Mouse (Mus musculus) lung, embryonic 14.5 days (tissue): ENCODE measurements at regions not wholly inside any gene's neighbourhood (a gene's known extent, or its start where the extent isn't known, plus 50 kb on each side); places are given as distances from the start of the nearest gene placed in this dataset.

ENCODE experiments used
- ATAC-seq: fragments of 200-750 bp; cut with Nextera tagmentation; 2 replicates; pipeline ENCODE4 v1.8.0; 2017; ENCODE audit warnings: mild to moderate bottlenecking, moderate TSS enrichment, moderate library complexity; ENCODE audit not compliant: insufficient read depth
- DNase-seq: peaks from one replicate; pipeline ENCODE4 v3.0.0-alpha.2; 2015
- H3K27ac ChIP-seq: fragments of 300-500 bp; sonication (generic); 2 replicates; pipeline ENCODE4 v1.5.1; 2014; ENCODE audit warnings: low read depth, mild to moderate bottlenecking, moderate library complexity
- H3K27me3 ChIP-seq: fragments of 300-500 bp; sonication (generic); 2 replicates; pipeline ENCODE4 v1.6.1; 2014; ENCODE audit warnings: low read length, control low read depth; ENCODE audit not compliant: insufficient read depth
- H3K36me3 ChIP-seq: fragments of 300-500 bp; sonication (generic); 2 replicates; pipeline ENCODE4 v1.6.1; 2014; ENCODE audit warnings: control low read depth; ENCODE audit not compliant: insufficient read depth
- H3K4me1 ChIP-seq: fragments of 300-500 bp; sonication (generic); 2 replicates; pipeline ENCODE4 v1.6.1; 2014; ENCODE audit warnings: antibody characterized with exemption, control low read depth; ENCODE audit not compliant: insufficient read depth
- H3K4me2 ChIP-seq: fragments of 300-500 bp; sonication (generic); 2 replicates; pipeline ENCODE4 v1.6.1; 2014; ENCODE audit warnings: mild to moderate bottlenecking
- H3K4me3 ChIP-seq: fragments of 300-500 bp; sonication (generic); 2 replicates; pipeline ENCODE4 v1.5.1; 2014; ENCODE audit warnings: low read depth, low read length
- H3K9ac ChIP-seq: fragments of 300-500 bp; sonication (generic); 2 replicates; pipeline ENCODE4 v1.6.1; 2014
- H3K9me3 ChIP-seq: fragments of 300-500 bp; sonication (generic); 2 replicates; pipeline ENCODE4 v1.6.1; 2016; ENCODE audit warnings: low read depth, low read length, control low read depth
- CTCF ChIP-seq: IDR thresholded peaks from 2 replicates; pipeline ENCODE4 v1.5.1; 2016; ENCODE audit warnings: antibody characterized with exemption, low read depth
- WGBS: fragments of 180-500 bp; shearing (Covaris S2); extraction: QIAGEN DNeasy Blood & Tissue Kit; methylation state at CpG from one replicate; pipeline ENCODE4 v1.1.7; 2014; 5-methylcytosine and 5-hydroxymethylcytosine counted together

DNA sequence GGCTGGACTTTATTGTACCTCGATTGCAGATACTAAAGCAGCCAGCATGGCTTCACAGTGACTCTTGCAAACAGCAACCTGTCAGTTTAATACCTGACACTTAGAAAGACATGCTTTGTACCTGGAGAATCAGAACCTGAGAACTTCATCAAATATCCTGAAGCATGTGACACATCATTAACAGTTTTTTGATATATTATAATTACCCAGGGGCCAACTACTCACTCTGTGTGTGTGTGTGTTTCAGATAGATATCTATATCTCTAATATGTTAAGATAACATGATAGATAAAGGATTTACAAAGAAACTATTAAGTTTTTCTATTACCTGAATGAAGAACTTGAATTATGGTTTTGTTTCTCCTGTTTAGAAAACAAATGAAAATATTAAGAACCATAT is 254.5 kb downstream of the Plk2 start:
- ATAC-seq (no peak), DNase-seq (no peak)
- no peak for TF ChIP-seq CTCF
- Histone ChIP-seq H3K27me3 (no peaks in the 10 kb centered on the region), H3K4me3 (no peak overlapping the region), H3K4me2 (no peak overlapping the region), H3K4me1 (no peaks in the 10 kb centered on the region), H3K9me3 (no peaks in the 10 kb centered on the region), H3K36me3 (no peaks in the 10 kb centered on the region), H3K9ac (no peak overlapping the region), H3K27ac (no peak overlapping the region)
- WGBS = 64% methylated on average over 1 of the region's 1 CpGs

DNA sequence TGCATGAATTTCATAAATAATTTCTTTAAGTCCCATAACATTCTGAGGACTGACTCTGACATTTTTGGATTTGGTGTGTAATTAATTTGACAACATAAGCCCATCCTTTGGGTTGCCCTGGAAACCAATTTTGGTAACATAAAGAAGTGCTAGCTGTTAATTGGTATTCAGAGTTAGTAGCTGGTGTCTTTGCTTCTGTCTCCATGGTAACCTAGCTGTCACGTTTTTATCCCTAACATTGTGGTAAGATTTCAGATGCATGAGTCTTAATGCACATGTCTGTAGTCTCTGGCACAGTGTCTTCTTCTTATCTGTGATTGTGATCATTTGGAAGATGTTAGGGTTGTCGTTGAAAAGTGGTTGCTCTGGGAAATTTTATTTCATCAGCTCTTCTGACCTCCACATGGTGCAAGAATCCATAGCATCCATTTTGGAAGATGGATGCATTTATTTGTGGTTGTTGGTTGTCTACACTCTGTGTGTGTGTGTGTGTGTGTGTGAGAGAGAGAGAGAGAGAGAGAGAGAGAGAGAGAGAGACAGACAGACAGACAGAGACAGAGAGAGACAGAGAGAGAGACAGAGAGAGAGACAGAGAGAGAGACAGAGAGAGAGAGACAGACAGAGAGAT is 255.1 kb downstream of the Plk2 start:
- Histone ChIP-seq H3K9me3 (no peaks in the 10 kb centered on the region), H3K27ac (no peak overlapping the region), H3K36me3 (no peaks in the 10 kb centered on the region), H3K27me3 (no peaks in the 10 kb centered on the region), H3K4me1 (no peaks in the 10 kb centered on the region), H3K9ac (no peak overlapping the region), H3K4me3 (no peak overlapping the region), H3K4me2 (no peak overlapping the region)
- DNase-seq (no peak), ATAC-seq (no peak)
- TF ChIP-seq CTCF = no peak
- 46% methylated on average over 2 of the region's 2 CpGs for WGBS

DNA sequence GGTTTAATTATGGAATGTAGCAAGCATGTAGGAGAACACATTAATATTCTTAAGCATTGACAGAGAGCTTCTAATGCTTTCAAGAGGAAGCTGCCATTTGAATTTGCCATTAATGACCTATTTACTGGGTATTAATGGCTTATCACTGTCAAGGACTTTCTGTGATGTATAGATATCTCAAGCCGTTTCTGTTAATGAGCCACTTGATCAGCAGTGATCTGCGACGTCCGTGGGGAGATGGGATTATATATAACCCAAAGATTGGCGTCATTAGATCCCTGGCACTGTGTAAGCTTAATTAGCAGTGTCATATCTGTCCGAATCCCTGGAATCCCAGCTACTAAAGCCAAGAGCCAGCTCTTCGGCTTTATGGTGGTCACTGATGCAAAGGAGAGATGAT is 257.4 kb downstream of the Plk2 start:
- Histone ChIP-seq H3K4me2 (no peak overlapping the region), H3K4me1 (no peaks in the 10 kb centered on the region), H3K27ac (no peak overlapping the region), H3K27me3 (no peaks in the 10 kb centered on the region), H3K36me3 (no peaks in the 10 kb centered on the region), H3K9me3 (no peaks in the 10 kb centered on the region), H3K9ac (no peak overlapping the region), H3K4me3 (no peak overlapping the region)
- no peak for TF ChIP-seq CTCF
- ATAC-seq (no peak), DNase-seq (no peak)
- 83% methylated on average over 7 of the region's 7 CpGs for WGBS

DNA sequence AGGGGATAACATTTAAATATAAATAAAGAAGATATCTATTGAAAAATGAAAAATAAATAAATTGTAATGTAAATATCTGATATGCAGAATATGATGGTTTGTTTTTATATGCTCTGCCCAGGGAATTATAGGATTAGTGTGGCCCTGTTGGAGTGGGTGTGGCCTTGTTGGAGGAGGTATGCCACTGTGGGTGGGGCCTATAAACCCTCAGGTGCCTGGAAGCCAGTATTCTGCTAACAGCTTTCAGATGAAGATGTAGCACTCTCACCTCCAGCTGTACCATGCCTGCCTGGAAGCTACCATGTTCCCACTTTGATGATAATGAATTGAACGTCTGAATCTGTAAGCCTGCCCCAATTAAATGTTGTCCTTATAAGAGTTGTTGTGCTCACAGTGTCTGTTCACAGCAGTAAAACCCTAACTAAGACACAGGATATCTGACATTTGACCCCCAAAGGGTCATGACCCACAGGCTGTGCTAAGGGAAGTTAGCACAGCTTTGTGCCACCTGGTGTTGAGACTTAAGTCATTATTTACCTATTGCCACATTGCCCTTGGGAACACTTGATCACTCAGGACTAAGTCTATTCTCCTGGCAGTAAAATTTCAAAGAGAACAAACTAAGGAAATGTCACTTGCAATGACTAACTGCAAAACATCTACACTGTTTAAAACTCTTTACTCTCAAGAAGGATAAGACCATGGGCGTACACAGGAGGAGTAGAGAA is 270.4 kb downstream of the Plk2 start:
- WGBS = 38% methylated on average over 2 of the region's 2 CpGs
- H3K4me3 ChIP-seq = no peak overlapping the region
- no peak overlapping the region for H3K27ac ChIP-seq
- H3K27me3 ChIP-seq = no peaks in the 10 kb centered on the region
- no peak for DNase-seq
- H3K4me2 ChIP-seq = no peak overlapping the region
- no peak overlapping the region for H3K9ac ChIP-seq
- TF ChIP-seq CTCF = no peak
- H3K4me1 ChIP-seq = no peaks in the 10 kb centered on the region
- ATAC-seq = no peak
- H3K9me3 ChIP-seq = no peaks in the 10 kb centered on the region
- no peaks in the 10 kb centered on the region for H3K36me3 ChIP-seq

DNA sequence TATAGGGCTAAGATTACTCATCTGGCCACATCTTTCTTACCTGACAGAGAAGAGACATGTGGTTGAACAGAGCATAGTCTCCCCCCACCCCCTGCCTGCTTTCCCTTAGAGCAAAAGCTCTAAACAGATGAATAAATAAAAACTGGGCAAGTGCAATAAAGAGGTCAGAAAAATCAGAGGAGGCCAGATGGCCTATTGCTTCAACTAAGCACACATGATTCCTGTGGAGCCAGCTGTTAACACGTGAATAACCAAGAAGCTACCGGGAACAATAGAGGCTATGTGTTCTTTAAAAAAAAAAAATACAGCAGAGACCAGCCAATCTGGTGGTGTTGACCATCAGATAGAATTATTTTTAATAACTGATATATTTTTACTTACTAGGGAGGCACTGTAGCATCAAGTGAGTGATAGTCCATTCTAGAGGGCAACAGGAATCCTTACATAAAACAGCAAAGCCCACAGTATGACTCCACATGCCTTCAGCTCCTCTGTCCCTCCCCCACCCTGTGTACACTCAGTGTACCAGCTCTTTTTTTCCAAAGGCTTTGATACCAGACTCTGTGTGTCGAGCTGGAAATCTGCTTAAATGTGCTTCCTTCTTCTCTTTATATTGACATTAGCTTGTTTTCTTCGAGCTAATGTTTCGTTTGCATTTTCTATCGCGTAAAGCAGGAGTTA is 272.6 kb downstream of the Plk2 start:
- Histone ChIP-seq H3K4me3 (no peak overlapping the region), H3K27ac (no peak overlapping the region), H3K36me3 (no peaks in the 10 kb centered on the region), H3K4me1 (no peaks in the 10 kb centered on the region), H3K9me3 (no peaks in the 10 kb centered on the region), H3K27me3 (no peaks in the 10 kb centered on the region), H3K9ac (no peak overlapping the region), H3K4me2 (no peak overlapping the region)
- DNase-seq (no peak), ATAC-seq (no peak)
- 54% methylated on average over 7 of the region's 7 CpGs for WGBS
- no peak for TF ChIP-seq CTCF

DNA sequence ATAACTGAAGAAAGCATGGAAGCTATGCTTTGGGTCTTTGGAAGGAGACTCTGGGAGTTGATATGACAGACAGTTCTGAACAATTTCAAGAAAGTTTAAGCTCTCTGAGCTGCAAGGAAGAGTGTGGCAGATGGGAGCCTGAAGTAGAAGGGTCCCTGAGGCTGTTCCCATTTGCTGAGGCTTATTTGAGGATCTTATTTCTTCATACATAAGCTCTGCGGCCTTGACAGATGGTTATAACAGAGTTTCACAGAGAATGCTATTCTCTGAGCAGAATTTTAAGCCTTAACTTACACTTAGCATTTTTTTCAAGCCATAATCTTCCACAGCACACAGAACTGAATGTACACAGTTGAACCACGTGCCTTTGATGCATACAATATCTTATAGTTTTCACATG is 278.7 kb downstream of the Plk2 start:
- 70% methylated on average over 2 of the region's 2 CpGs for WGBS
- H3K36me3 ChIP-seq = no peaks in the 10 kb centered on the region
- H3K27ac ChIP-seq = no peak overlapping the region
- no peak overlapping the region for H3K4me3 ChIP-seq
- H3K9me3 ChIP-seq = no peaks in the 10 kb centered on the region
- H3K27me3 ChIP-seq = no peaks in the 10 kb centered on the region
- no peak for ATAC-seq
- no peak for TF ChIP-seq CTCF
- DNase-seq = no peak
- no peaks in the 10 kb centered on the region for H3K4me1 ChIP-seq
- no peak overlapping the region for H3K9ac ChIP-seq
- no peak overlapping the region for H3K4me2 ChIP-seq

DNA sequence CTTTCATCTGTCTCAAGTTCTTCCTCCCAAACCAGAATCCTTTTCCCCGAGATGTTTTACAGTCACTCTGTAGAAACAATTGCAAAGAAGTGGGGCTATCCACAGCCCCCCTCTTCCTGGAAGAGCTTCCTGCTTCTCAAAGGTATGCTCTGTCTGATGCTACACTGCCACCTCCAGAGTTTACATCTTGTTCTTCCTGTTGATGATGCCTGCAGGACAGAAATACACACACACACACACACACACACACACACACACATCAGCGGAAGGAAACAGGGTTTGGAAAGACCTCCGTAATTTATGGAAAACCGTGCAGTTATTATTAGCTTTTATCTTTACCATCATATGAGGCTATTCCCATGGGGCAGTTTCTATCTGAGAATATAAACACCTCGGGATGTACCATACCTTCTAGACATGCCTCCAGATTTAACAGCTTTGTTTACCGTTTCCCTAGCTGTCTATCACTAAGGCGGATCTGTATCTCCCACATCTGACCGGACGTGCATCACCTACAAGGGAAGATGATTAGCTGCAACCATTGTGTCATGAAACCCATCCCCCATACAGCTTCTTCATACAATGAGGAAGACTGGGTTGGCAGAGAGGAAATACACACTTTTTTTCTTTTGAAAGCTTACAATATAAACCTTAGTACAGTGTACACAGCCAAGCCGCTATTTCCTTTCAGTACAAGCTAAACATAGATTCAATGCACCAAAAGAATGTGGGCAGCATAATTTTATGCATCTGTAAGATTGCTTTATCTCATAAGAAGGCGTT is 288.6 kb downstream of the Plk2 start:
- 54% methylated on average over 11 of the region's 11 CpGs for WGBS
- Histone ChIP-seq H3K4me1 (no peaks in the 10 kb centered on the region), H3K4me3 (no peak overlapping the region), H3K27ac (no peak overlapping the region), H3K4me2 (no peak overlapping the region), H3K9ac (no peak overlapping the region), H3K36me3 (no peaks in the 10 kb centered on the region), H3K9me3 (no peaks in the 10 kb centered on the region), H3K27me3 (no peaks in the 10 kb centered on the region)
- DNase-seq = peak; percentile 59
- peak; percentile 86; the same call in 1 of the 2 replicates for ATAC-seq
- no peak for TF ChIP-seq CTCF
